Mouse (Mus musculus) heart, embryonic 10.5 days (tissue): ENCODE data around the gene Ccdc91. TPM values are rescaled to one million over a fixed set of nuclear protein-coding genes. Genes with fewer than 3 reads are reported as not detected.

Experiments
- DNase-seq: peaks from one replicate; pipeline ENCODE4 v3.0.0-alpha.2; 2017; ENCODE audit warnings: low spot score
- H3K27ac ChIP-seq: fragments of 300-500 bp; sonication (generic); 2 replicates; pipeline ENCODE4 v1.5.1; 2016; ENCODE audit warnings: mild to moderate bottlenecking
- H3K27me3 ChIP-seq: fragments of 300-500 bp; sonication (generic); 2 replicates; pipeline ENCODE4 v1.6.1; 2016; ENCODE audit warnings: mild to moderate bottlenecking; ENCODE audit not compliant: poor library complexity, insufficient read depth, severe bottlenecking
- H3K36me3 ChIP-seq: fragments of 300-500 bp; sonication (generic); 2 replicates; pipeline ENCODE4 v1.6.1; 2016; ENCODE audit warnings: mild to moderate bottlenecking, moderate library complexity
- H3K4me1 ChIP-seq: fragments of 300-500 bp; sonication (generic); 2 replicates; pipeline ENCODE4 v1.6.1; 2016; ENCODE audit warnings: mild to moderate bottlenecking
- H3K4me3 ChIP-seq: fragments of 300-500 bp; sonication (generic); 2 replicates; pipeline ENCODE4 v1.5.1; 2016; ENCODE audit warnings: mild to moderate bottlenecking, moderate library complexity
- H3K9me3 ChIP-seq: fragments of 300-500 bp; sonication (generic); 2 replicates; pipeline ENCODE4 v1.6.1; 2016; ENCODE audit warnings: mild to moderate bottlenecking, moderate library complexity
- WGBS: fragments of 180-500 bp; shearing (Covaris S2); methylation state at CpG from one replicate; pipeline ENCODE4 v1.1.7; 2016; 5-methylcytosine and 5-hydroxymethylcytosine counted together
- polyA plus RNA-seq: library from polyadenylated mRNA; unstranded; fragments of >200 nt; fragmentation: Nextera tagmentation; extraction: Ambion mirVana; gene quantifications from 2 replicates; pipeline ENCODE4 v1.2.1, GENCODE M21; 2016

The Ccdc91 gene
- polyA plus RNA-seq, 1 experiment from 2014 or later = 24.6 TPM

GRCm38 (mm10) chr6:147517909-147518308, 42.3 kb downstream of the Ccdc91 start:
- Histone ChIP-seq H3K4me1 (no peaks in the 10 kb centered on the region), H3K27me3 (no peaks in the 10 kb centered on the region), H3K27ac (no peak overlapping the region), H3K36me3 (peaks cover 10% of the 10 kb centered on the region; the same call in 1 of the 2 replicates), H3K9me3 (no peaks in the 10 kb centered on the region), H3K4me3 (no peak overlapping the region)
- 81% methylated on average over 8 of the region's 8 CpGs for WGBS
- no peak for DNase-seq

- H3K4me3 ChIP-seq = no peak overlapping the region
- no peak for DNase-seq
- no peaks in the 10 kb centered on the region for H3K27me3 ChIP-seq
- no peaks in the 10 kb centered on the region for H3K9me3 ChIP-seq
- H3K27ac ChIP-seq = no peak overlapping the region
- H3K36me3 ChIP-seq = no peaks in the 10 kb centered on the region
- H3K4me1 ChIP-seq = no peaks in the 10 kb centered on the region
These were observed 49.6 kb downstream of the Ccdc91 start for GRCm38 (mm10) chr6:147525236-147525635.

DNA sequence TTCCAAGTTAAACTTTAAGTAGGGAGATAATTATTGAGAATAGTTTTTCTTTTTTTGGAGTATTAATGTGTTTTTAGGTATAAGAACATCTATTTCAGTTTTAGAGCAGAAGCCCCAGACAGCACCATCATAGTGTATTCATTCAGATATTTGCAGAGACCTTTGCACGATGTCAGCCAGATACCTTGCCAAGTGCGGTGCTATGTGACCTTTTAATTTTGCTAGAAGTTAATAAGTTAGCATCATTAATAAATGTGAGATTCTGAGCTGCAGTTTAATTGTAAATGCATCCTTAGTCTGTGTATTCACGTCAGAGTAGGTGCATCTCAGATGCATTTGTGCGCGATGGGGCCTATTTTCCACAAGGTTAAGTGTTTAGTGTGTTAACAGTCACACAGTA, 59.3 kb downstream of the Ccdc91 start:
- Histone ChIP-seq H3K27ac (no peak overlapping the region), H3K4me3 (no peak overlapping the region), H3K4me1 (no peaks in the 10 kb centered on the region), H3K27me3 (no peaks in the 10 kb centered on the region), H3K9me3 (no peaks in the 10 kb centered on the region), H3K36me3 (peaks cover 3% of the 10 kb centered on the region; the same call in 1 of the 2 replicates)
- WGBS = 93% methylated on average over 5 of the region's 5 CpGs
- DNase-seq = no peak

DNA sequence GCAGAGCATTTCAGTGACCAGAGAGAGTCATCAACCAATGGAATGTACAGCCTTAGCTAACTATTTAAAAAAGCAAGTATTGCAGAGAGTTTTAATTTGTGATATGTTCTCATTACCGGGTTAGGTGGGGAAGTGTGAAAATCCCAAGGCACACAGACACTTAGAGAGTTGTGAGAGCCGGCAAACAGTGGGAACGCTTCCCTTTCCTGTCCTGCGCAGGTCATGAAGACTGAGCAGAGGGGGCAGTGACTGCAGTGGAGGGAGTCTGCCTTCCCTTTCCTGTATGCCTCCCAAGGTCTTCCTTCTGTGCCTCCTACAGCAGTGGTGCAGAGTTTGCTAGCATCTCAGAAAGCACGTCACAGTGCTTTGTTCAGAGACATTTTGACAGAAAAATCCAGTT, 62.6 kb downstream of the Ccdc91 start:
- no peaks in the 10 kb centered on the region for H3K4me1 ChIP-seq
- H3K36me3 ChIP-seq = peaks cover 3% of the 10 kb centered on the region; the same call in 1 of the 2 replicates
- no peak overlapping the region for H3K4me3 ChIP-seq
- no peak overlapping the region for H3K27ac ChIP-seq
- no peaks in the 10 kb centered on the region for H3K9me3 ChIP-seq
- 76% methylated on average over 5 of the region's 5 CpGs for WGBS
- DNase-seq = no peak
- H3K27me3 ChIP-seq = no peaks in the 10 kb centered on the region

DNA sequence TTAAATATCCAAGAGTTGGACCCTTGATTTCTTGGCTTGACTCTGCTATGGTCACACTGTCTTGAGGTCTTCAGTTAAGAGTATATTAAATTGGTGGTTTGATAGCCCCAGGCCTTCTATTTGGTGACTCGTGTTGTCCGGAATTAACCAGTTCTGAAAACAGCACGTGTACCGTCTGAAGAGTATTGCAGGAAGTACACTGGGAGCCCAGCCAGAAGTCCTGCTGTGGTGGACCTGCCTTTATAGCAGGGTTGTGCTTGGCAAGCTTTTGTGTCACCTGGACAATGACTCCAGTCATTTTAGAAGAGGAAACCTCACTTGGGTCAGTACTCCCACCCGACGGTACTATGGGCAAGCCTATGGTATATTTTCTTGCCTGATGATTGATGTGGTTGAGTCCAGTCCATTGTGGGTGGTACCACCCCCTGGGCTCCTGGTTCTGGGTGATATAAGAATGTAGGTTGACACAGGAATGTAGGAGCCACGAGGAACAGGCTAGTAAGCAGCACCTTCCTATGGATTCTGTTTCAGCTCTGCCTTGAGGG, 63.5 kb downstream of the Ccdc91 start:
- WGBS = 88% methylated on average over 7 of the region's 7 CpGs
- Histone ChIP-seq H3K36me3 (peaks cover 3% of the 10 kb centered on the region; the same call in 1 of the 2 replicates), H3K27ac (no peak overlapping the region), H3K27me3 (no peaks in the 10 kb centered on the region), H3K9me3 (no peaks in the 10 kb centered on the region), H3K4me3 (no peak overlapping the region), H3K4me1 (no peaks in the 10 kb centered on the region)
- peak; percentile 52 for DNase-seq

DNA sequence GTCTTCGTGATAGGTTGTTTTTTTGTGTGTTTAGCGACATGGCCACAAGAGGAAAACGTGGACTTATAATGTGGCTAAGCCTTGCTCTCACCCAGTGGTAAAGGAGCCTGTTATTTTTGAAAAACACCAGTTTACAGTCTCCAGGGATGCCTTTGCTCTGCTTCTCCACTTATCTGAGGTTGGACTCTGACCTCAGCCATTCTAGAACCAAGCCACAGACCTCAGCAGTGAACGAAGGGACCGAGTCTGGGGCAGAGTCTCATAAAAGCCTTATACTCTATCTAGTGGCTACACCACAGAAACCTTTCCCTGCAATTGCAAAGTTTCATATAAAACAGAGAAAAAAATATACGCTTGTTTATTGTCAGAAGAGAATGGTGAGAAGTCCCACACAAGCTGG, 65.3 kb downstream of the Ccdc91 start:
- WGBS = 86% methylated on average over 6 of the region's 6 CpGs
- no peak for DNase-seq

DNA sequence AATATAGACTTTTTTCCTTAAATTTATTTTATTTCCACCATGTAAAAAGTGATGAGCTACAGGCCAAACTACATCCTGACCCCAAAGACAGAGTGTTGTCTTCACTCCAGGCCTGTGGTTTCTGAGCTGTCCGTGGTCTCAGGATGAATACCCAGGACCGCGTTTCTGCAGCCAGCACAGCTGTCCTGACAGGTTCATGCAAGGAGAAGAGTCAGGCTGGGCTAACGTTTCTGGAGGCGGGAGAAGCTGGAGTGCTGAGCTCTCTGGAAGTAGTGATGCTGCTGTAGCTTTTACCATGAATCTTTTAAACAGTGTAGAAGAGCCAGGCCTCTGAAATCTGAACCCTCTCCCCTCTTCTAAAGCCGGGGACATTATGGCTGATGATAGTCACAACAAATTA, 80.0 kb downstream of the Ccdc91 start:
- Histone ChIP-seq H3K4me1 (no peaks in the 10 kb centered on the region), H3K36me3 (no peaks in the 10 kb centered on the region), H3K27ac (no peak overlapping the region), H3K9me3 (no peaks in the 10 kb centered on the region), H3K4me3 (no peak overlapping the region), H3K27me3 (no peaks in the 10 kb centered on the region)
- DNase-seq = no peak
- 57% methylated on average over 6 of the region's 6 CpGs for WGBS

More for the DNA sequence above, 65.3 kb downstream of the Ccdc91 start:
- Histone ChIP-seq H3K9me3 (no peaks in the 10 kb centered on the region), H3K4me3 (no peak overlapping the region), H3K4me1 (no peaks in the 10 kb centered on the region), H3K27me3 (no peaks in the 10 kb centered on the region), H3K36me3 (no peaks in the 10 kb centered on the region), H3K27ac (no peak overlapping the region)

DNA sequence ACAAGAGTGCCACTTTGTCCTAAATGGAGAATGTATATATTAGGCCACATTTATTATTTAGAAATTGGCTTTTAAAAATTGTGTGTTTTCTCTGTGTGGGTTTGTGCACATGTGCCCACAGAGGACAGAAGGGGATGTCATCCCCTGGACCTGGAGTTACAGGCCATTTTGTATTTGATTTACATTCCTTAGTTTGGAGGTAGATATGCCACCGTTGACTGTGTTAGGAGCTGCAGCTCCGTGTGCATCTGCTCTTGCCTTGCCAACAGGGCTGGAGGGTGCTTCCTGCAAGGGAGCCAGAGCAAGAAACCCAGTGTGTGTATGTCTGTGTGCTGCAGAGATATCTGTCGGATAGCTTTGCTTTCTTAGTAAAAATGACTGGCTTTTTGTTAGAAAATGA, 83.7 kb downstream of the Ccdc91 start:
- Histone ChIP-seq H3K27ac (no peak overlapping the region), H3K36me3 (no peaks in the 10 kb centered on the region), H3K27me3 (no peaks in the 10 kb centered on the region), H3K4me1 (no peaks in the 10 kb centered on the region), H3K4me3 (no peak overlapping the region), H3K9me3 (no peaks in the 10 kb centered on the region)
- WGBS = 79% methylated on average over 3 of the region's 3 CpGs
- no peak for DNase-seq

DNA sequence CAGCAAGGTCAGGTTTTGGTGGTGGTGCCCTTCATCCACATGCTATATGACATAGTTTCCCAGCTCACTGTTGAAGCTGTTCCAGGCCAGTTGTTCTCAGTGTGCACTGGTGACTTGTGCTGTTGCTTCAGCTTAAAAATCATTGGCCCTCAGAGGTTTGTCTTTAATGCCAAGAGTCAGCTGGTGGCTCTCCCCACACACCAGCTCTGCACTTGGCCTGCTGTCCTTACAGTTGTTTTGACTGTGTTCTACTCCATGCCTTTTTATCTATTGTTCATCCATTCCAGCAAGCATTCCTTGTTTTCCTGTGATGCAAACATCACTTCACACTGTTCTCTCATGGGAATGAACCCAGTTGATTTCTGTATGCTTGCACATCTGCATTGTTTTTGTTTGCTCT, 84.8 kb downstream of the Ccdc91 start:
- H3K27ac ChIP-seq = no peak overlapping the region
- H3K4me1 ChIP-seq = no peaks in the 10 kb centered on the region
- no peak for DNase-seq
- no peaks in the 10 kb centered on the region for H3K27me3 ChIP-seq
- no peaks in the 10 kb centered on the region for H3K9me3 ChIP-seq
- H3K36me3 ChIP-seq = no peaks in the 10 kb centered on the region
- no peak overlapping the region for H3K4me3 ChIP-seq

DNA sequence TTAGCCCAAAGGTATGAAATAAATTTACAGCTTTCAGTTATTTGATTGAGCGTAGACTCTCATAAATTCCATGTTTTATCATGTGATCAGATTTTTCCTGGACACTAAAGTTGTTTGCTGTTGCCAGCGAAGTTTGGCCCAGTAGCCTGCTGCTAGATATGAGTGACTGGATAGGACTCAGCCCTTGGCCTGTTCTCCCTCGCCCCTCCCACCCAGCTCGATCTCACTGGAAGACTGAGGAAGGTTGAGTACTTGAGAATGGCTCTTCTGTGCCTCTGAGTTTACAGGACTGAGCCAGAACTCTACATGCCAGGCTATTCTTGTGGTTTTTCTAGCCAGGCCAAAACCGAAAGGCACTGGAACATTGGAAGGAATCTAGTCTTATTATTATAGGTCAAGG, 93.6 kb downstream of the Ccdc91 start:
- Histone ChIP-seq H3K4me1 (0 out of 2 replicates have a peak, but pooled peaks cover 4% of the 10 kb centered on the region), H3K9me3 (no peaks in the 10 kb centered on the region), H3K36me3 (no peaks in the 10 kb centered on the region), H3K27me3 (no peaks in the 10 kb centered on the region), H3K27ac (no peak overlapping the region), H3K4me3 (no peak overlapping the region)
- DNase-seq = no peak
- 84% methylated on average over 5 of the region's 5 CpGs for WGBS

GRCm38 (mm10) chr6:147573137-147573536, 97.5 kb downstream of the Ccdc91 start:
- WGBS = 32% methylated on average over 4 of the region's 4 CpGs
- DNase-seq = no peak
- peaks cover 16% of the 10 kb centered on the region for H3K4me1 ChIP-seq

DNA sequence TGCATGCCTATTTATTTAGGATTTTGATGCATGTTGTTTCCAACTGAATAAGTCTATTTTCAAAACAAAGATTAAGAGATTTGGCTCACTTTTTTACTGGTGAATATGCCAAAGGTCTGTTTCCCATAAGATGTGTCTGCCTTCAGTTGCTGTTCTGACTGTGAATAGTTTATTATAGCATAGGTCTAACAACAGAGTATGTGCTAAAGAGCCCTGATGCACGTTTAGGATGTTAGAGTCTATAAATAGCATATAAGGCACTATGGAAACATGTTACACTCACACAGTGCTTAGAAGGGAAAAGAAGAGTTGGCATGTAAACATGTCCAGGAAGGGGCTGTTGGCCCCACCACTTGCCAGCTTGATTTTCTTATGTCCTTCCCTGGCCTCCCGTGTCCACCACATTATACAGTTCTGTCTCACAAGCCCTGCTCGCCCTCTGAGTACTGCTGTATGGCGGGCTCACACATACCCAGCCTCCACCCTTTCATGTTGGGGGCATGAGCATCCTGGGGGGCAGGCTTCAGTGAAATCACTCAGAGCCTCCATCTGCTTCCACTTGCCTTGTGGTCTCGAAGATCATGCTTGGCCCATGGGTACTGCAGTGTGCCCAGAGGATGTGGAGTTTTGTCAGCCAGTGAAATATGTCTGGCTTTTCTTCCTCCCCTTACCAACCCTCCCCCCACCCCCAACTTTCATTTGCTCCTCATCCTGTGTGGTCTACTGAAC, 99.0 kb downstream of the Ccdc91 start:
- H3K4me1 ChIP-seq = peaks cover 20% of the 10 kb centered on the region
- H3K4me3 ChIP-seq = no peak overlapping the region
- no peak overlapping the region for H3K27ac ChIP-seq
- H3K36me3 ChIP-seq = no peaks in the 10 kb centered on the region
- no peaks in the 10 kb centered on the region for H3K27me3 ChIP-seq
- H3K9me3 ChIP-seq = no peaks in the 10 kb centered on the region
- DNase-seq = no peak
- WGBS = 60% methylated on average over 5 of the region's 5 CpGs

More at GRCm38 (mm10) chr6:147573137-147573536, 97.5 kb downstream of the Ccdc91 start:
- H3K36me3 ChIP-seq = no peaks in the 10 kb centered on the region
- H3K27me3 ChIP-seq = no peaks in the 10 kb centered on the region
- no peak overlapping the region for H3K4me3 ChIP-seq
- no peaks in the 10 kb centered on the region for H3K9me3 ChIP-seq
- no peak overlapping the region for H3K27ac ChIP-seq

DNA sequence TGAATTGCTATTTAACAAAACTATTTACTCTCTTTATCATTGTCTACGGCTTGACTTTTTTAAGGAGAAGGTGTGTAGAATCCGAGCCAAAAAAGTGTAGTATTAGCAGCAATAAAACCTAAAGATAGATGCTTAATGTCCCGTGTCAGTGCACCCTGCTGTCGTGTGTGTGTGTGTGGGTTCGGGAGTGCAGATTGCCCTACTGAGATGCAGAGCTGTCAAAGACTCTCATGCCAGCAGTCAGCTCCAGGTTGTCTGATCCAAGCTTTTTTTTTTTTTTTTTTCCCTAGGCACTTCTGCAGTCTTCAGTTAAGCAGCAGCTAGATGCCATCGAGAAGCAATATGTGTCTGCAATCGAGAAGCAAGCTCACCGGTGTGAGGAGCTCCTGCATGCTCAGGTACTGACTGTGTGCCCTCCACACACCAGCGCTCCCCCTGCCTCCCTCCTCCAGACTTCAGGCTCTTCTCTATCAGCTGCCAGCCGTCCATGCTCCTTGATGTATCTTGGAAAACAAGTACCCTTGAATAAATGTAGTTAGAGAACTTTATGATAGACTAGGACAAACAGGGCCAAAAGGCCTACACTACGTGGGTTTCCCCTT, 99.7 kb downstream of the Ccdc91 start:
- no peaks in the 10 kb centered on the region for H3K9me3 ChIP-seq
- no peaks in the 10 kb centered on the region for H3K36me3 ChIP-seq
- H3K4me3 ChIP-seq = no peak overlapping the region
- H3K27me3 ChIP-seq = no peaks in the 10 kb centered on the region
- H3K4me1 ChIP-seq = peaks cover 26% of the 10 kb centered on the region
- DNase-seq = no peak
- 65% methylated on average over 11 of the region's 11 CpGs for WGBS
- H3K27ac ChIP-seq = no peak overlapping the region
